ENCODE assay signal across 9 mouse cellular contexts in genomic region chr15:100375066-100375465, GRCm38 (mm10). TPM values are rescaled to one million over a fixed set of nuclear protein-coding genes. Genes with fewer than 3 reads are reported as not detected.
DNase-seq lines count a peak whose midpoint lies in the region; ATAC-seq and TF ChIP-seq lines count a peak whose summit lies in the region.
"Had no signal": no experiment of that assay in that cellular context is flagged by ENCODE, and none has a peak within 500 bp of the region (broad histone marks: within the 10 kb centered on the region; RNA-seq: fewer than 3 reads in every experiment).

No protein-coding gene starts in this region.

- TF ChIP-seq EP300 in heart, adult 2 months (IDR thresholded peaks at IDR 0.05; ENCODE audit: insufficient read depth, low read depth, low read length), result no peak
- TF ChIP-seq EP300 in lung, postnatal 0 days (IDR thresholded peaks at IDR 0.05), result no peak
- TF ChIP-seq EP300 in stomach, postnatal 0 days (optimal IDR thresholded peaks at IDR 0.05), result no peak

- no peak for TF ChIP-seq POLR2A in heart, adult 2 months (IDR thresholded peaks at IDR 0.05; ENCODE audit: insufficient read depth, low read depth, low read length)
- no peak for TF ChIP-seq POLR2A in brain, embryonic 14.5 days (IDR thresholded peaks at IDR 0.05; ENCODE audit: borderline replicate concordance, extremely low read depth, insufficient read depth, insufficient read length, poor library complexity, severe bottlenecking)

- no peaks in the 10 kb centered on the region for H3K79me3 ChIP-seq in C2C12 (ENCODE audit: low read depth)

- H3K79me2 ChIP-seq in heart, adult 2 months (replicated peaks; ENCODE audit: control insufficient read depth, insufficient read depth, low read length), result no peaks in the 10 kb centered on the region
- H3K79me2 ChIP-seq in C2C12 (ENCODE audit: control insufficient read depth, insufficient read depth), result no peaks in the 10 kb centered on the region

- peak; percentile 79 for TF ChIP-seq CTCF in heart, adult 2 months (IDR thresholded peaks at IDR 0.05)
- TF ChIP-seq CTCF in C2C12 (IDR thresholded peaks at IDR 0.05; ENCODE audit: control insufficient read depth, insufficient read depth, insufficient read length), result peak; percentile 36
- TF ChIP-seq CTCF in brain, embryonic 14.5 days (IDR thresholded peaks at IDR 0.05; ENCODE audit: borderline replicate concordance, extremely low read depth, insufficient read depth, insufficient read length), result peak; percentile 71; the same call in 1 of the 2 replicates
- TF ChIP-seq CTCF in lung, postnatal 0 days (IDR thresholded peaks at IDR 0.05), result peak; percentile 78
- peak; percentile 79 for TF ChIP-seq CTCF in stomach, postnatal 0 days (IDR thresholded peaks at IDR 0.05; ENCODE audit: low read depth)

- no peaks in the 10 kb centered on the region for H3K27me3 ChIP-seq in heart, adult 2 months (ENCODE audit: control insufficient read depth, insufficient read depth, low read length)
- no peaks in the 10 kb centered on the region for H3K27me3 ChIP-seq in heart, embryonic 11.5 days (ENCODE audit: control insufficient read depth, insufficient read depth, low read length)
- H3K27me3 ChIP-seq in C2C12 (ENCODE audit: control insufficient read depth, insufficient read depth, insufficient read length), result peaks cover 4% of the 10 kb centered on the region
- no peaks in the 10 kb centered on the region for H3K27me3 ChIP-seq in lung, postnatal 0 days (replicated peaks; ENCODE audit: insufficient read depth, low read length)
- H3K27me3 ChIP-seq in stomach, postnatal 0 days (ENCODE audit: control insufficient read depth, insufficient read depth, low read length), result no peaks in the 10 kb centered on the region

- ATAC-seq in heart, embryonic 11.5 days (replicated peaks; ENCODE audit: insufficient number of reproducible peaks, low FRiP score, low TSS enrichment), result no peak
- ATAC-seq in lung, postnatal 0 days, result no peak
- no peak for ATAC-seq in stomach, postnatal 0 days (ENCODE audit: low FRiP score, low TSS enrichment)

- 34% methylated on average over 5 of the region's 5 CpGs for WGBS in heart, adult 2 months
- WGBS in heart, embryonic 11.5 days (ENCODE audit: insufficient replicate concordance), result 28% methylated on average over 5 of the region's 5 CpGs
- WGBS in lung, postnatal 0 days, result 30% methylated on average over 5 of the region's 5 CpGs
- 36% methylated on average over 5 of the region's 5 CpGs for WGBS in stomach, postnatal 0 days

- H3ac ChIP-seq in C2C12 (ENCODE audit: control insufficient read depth, insufficient read length, low read depth), result no peak overlapping the region

- no peaks in the 10 kb centered on the region for H3K4me1 ChIP-seq in heart, adult 2 months (ENCODE audit: control insufficient read depth, insufficient read depth, low read length)
- H3K4me1 ChIP-seq in heart, embryonic 11.5 days (ENCODE audit: control insufficient read depth, insufficient read depth, low read length), result no peaks in the 10 kb centered on the region
- no peaks in the 10 kb centered on the region for H3K4me1 ChIP-seq in lung, postnatal 0 days (ENCODE audit: insufficient read depth, low read depth, low read length)
- H3K4me1 ChIP-seq in stomach, postnatal 0 days (replicated peaks; ENCODE audit: control insufficient read depth, insufficient read depth), result no peaks in the 10 kb centered on the region

- H3K27ac ChIP-seq in heart, adult 2 months, result no peak overlapping the region
- H3K27ac ChIP-seq in heart, embryonic 11.5 days (ENCODE audit: low read depth, low read length), result no peak overlapping the region
- no peak overlapping the region for H3K27ac ChIP-seq in lung, postnatal 0 days (ENCODE audit: low read length)
- no peak overlapping the region for H3K27ac ChIP-seq in stomach, postnatal 0 days (replicated peaks)

- no peak overlapping the region for H3K4me3 ChIP-seq in heart, adult 2 months
- H3K4me3 ChIP-seq in heart, embryonic 11.5 days (ENCODE audit: low read depth, low read length), result no peak overlapping the region
- H3K4me3 ChIP-seq in C2C12 (ENCODE audit: insufficient read depth, poor library complexity, severe bottlenecking), result no peak overlapping the region
- H3K4me3 ChIP-seq in lung, postnatal 0 days (ENCODE audit: low read depth, low read length), result no peak overlapping the region
- H3K4me3 ChIP-seq in stomach, postnatal 0 days (ENCODE audit: low read depth, low read length), result no peak overlapping the region

- no peaks in the 10 kb centered on the region for H3K36me3 ChIP-seq in heart, adult 2 months (ENCODE audit: control insufficient read depth, insufficient read depth, low read length)
- no peaks in the 10 kb centered on the region for H3K36me3 ChIP-seq in heart, embryonic 11.5 days (ENCODE audit: control insufficient read depth, insufficient read depth, low read length)
- no peaks in the 10 kb centered on the region for H3K36me3 ChIP-seq in C2C12 (ENCODE audit: control insufficient read depth, insufficient read depth)
- H3K36me3 ChIP-seq in lung, postnatal 0 days (ENCODE audit: insufficient read depth, low read length), result no peaks in the 10 kb centered on the region
- no peaks in the 10 kb centered on the region for H3K36me3 ChIP-seq in stomach, postnatal 0 days (ENCODE audit: control insufficient read depth, insufficient read depth, low read length)

- peak; percentile 24 to 52 for DNase-seq in heart, adult 2 months
- peak; percentile 85 for DNase-seq in brain, embryonic 14.5 days (ENCODE audit: low read depth)
- DNase-seq in forelimb bud, embryonic 11.5 days (ENCODE audit: low read depth, low spot score), result peak; percentile 59
- DNase-seq in layer of hippocampus, adult 11-12 months (ENCODE audit: low spot score), result peak; percentile 82
- peak; percentile 75 for DNase-seq in lung, postnatal 0 days (ENCODE audit: low spot score)
- peak; percentile 60 for DNase-seq in stomach, postnatal 0 days (ENCODE audit: low spot score)

- H3K4me2 ChIP-seq in heart, embryonic 11.5 days, result no peak overlapping the region
- H3K4me2 ChIP-seq in lung, postnatal 0 days (replicated peaks; ENCODE audit: low read depth, low read length), result no peak overlapping the region
- no peak overlapping the region for H3K4me2 ChIP-seq in stomach, postnatal 0 days (replicated peaks; ENCODE audit: low read depth)

- no peaks in the 10 kb centered on the region for H3K9me3 ChIP-seq in heart, embryonic 11.5 days (replicated peaks; ENCODE audit: control insufficient read depth, low read length)
- H3K9me3 ChIP-seq in lung, postnatal 0 days (ENCODE audit: low read length), result no peaks in the 10 kb centered on the region
- no peaks in the 10 kb centered on the region for H3K9me3 ChIP-seq in stomach, postnatal 0 days (ENCODE audit: control insufficient read depth, low read length)

- H3K9ac ChIP-seq in heart, adult 2 months (ENCODE audit: low read depth, low read length), result no peak overlapping the region
- no peak overlapping the region for H3K9ac ChIP-seq in heart, embryonic 11.5 days (ENCODE audit: low read depth, low read length)
- H3K9ac ChIP-seq in lung, postnatal 0 days (replicated peaks; ENCODE audit: low read depth), result no peak overlapping the region
- no peak overlapping the region for H3K9ac ChIP-seq in stomach, postnatal 0 days (ENCODE audit: low read length)

- intact Hi-C loops in heart, adult 2 months (cut with DNase I), result loop anchor here (10.0 kb wide), 2 partner anchors 50 to 340 kb away; partner anchors contain the start of gene Dip2b

TF ChIP-seq in C2C12, 6 proteins besides CTCF, POLR2A, EP300 and RAD21 (continues in another document):
- no peak for TF ChIP-seq MYOG (IDR thresholded peaks at IDR 0.05; ENCODE audit: control insufficient read depth, extremely low read depth, insufficient read length)

RNA-seq across cellular contexts. Expression of gene Higd1c, which starts 10.7 kb away (rescaled TPM):
- not detected for total RNA-seq in heart, adult 2 months (2021)
- not detected in 2 replicates for polyA plus RNA-seq in heart, adult 2 months (2012; rRNA removed)
- polyA plus RNA-seq in heart, embryonic 11.5 days (2014; fragmentation: Nextera tagmentation; extraction: Ambion mirVana), result not detected in 2 replicates
- not detected for polyA plus RNA-seq in C2C12 (2012; fragmentation: generic; extraction: Trizol)
- polyA plus RNA-seq in brain, embryonic 14.5 days (2012; rRNA removed), result not detected in 2 replicates
- polyA plus RNA-seq in lung, postnatal 0 days (2015; fragmentation: Nextera tagmentation; extraction: Ambion mirVana), result not detected in 2 replicates
- polyA plus RNA-seq in stomach, postnatal 0 days (2015; fragmentation: Nextera tagmentation; extraction: Ambion mirVana), result not detected in 2 replicates
- polyA plus RNA-seq: liver, embryonic 16.5 days had no signal

RNA-seq across cellular contexts. Expression of gene Mettl7a2, which starts 22.1 kb away (rescaled TPM):
- total RNA-seq in heart, adult 2 months (2021), result 1 to 10 TPM in 1 of 2 experiments, under 1 TPM in 1; 0.75 to 1.5 TPM
- not detected in 2 replicates for polyA plus RNA-seq in heart, adult 2 months (2012; rRNA removed)
- polyA plus RNA-seq in heart, embryonic 11.5 days (2014; fragmentation: Nextera tagmentation; extraction: Ambion mirVana), result not detected in 2 replicates
- not detected for polyA plus RNA-seq in C2C12 (2012; fragmentation: generic; extraction: Trizol)
- polyA plus RNA-seq in brain, embryonic 14.5 days (2012; rRNA removed), result not detected in 2 replicates
- 0.11 and 0.19 TPM in 2 replicates for polyA plus RNA-seq in lung, postnatal 0 days (2015; fragmentation: Nextera tagmentation; extraction: Ambion mirVana)
- polyA plus RNA-seq in stomach, postnatal 0 days (2015; fragmentation: Nextera tagmentation; extraction: Ambion mirVana), result not detected in 2 replicates
- polyA plus RNA-seq: liver, embryonic 16.5 days had no signal

RNA-seq across cellular contexts. Expression of gene Methig1, which starts 22.1 kb away (rescaled TPM):
- total RNA-seq in heart, adult 2 months (2021), result under 1 TPM in 1 of 2 experiments, not detected in 1; 0.34 TPM
- not detected in 2 replicates for polyA plus RNA-seq in heart, adult 2 months (2012; rRNA removed)
- polyA plus RNA-seq in heart, embryonic 11.5 days (2014; fragmentation: Nextera tagmentation; extraction: Ambion mirVana), result not detected in 2 replicates
- polyA plus RNA-seq in C2C12 (2012; fragmentation: generic; extraction: Trizol), result not detected
- not detected in 2 replicates for polyA plus RNA-seq in brain, embryonic 14.5 days (2012; rRNA removed)
- polyA plus RNA-seq in lung, postnatal 0 days (2015; fragmentation: Nextera tagmentation; extraction: Ambion mirVana), result not detected in 2 replicates
- 0.17 TPM in 1 of 2 replicates, not detected in the other for polyA plus RNA-seq in stomach, postnatal 0 days (2015; fragmentation: Nextera tagmentation; extraction: Ambion mirVana)

RNA-seq across cellular contexts. Expression of gene Mettl7a3, which starts 40.3 kb away (rescaled TPM):
- under 1 TPM in 1 of 2 experiments, not detected in 1; 0.27 TPM for total RNA-seq in heart, adult 2 months (2021)
- 0.21 TPM in 1 of 2 replicates, not detected in the other for polyA plus RNA-seq in heart, adult 2 months (2012; rRNA removed)
- not detected in 2 replicates for polyA plus RNA-seq in heart, embryonic 11.5 days (2014; fragmentation: Nextera tagmentation; extraction: Ambion mirVana)
- polyA plus RNA-seq in C2C12 (2012; fragmentation: generic; extraction: Trizol), result not detected
- polyA plus RNA-seq in brain, embryonic 14.5 days (2012; rRNA removed), result 0.09 and 0.11 TPM in 2 replicates
- polyA plus RNA-seq in lung, postnatal 0 days (2015; fragmentation: Nextera tagmentation; extraction: Ambion mirVana), result 0.12 TPM in 2 replicates
- not detected in 2 replicates for polyA plus RNA-seq in stomach, postnatal 0 days (2015; fragmentation: Nextera tagmentation; extraction: Ambion mirVana)
- polyA plus RNA-seq: liver, embryonic 16.5 days had no signal

RNA-seq across cellular contexts. Expression of gene Gm5475, which starts 46.9 kb away (rescaled TPM):
- not detected for total RNA-seq in heart, adult 2 months (2021)
- polyA plus RNA-seq in heart, adult 2 months (2012; rRNA removed), result not detected in 2 replicates
- not detected in 2 replicates for polyA plus RNA-seq in heart, embryonic 11.5 days (2014; fragmentation: Nextera tagmentation; extraction: Ambion mirVana)
- 0.02 TPM for polyA plus RNA-seq in C2C12 (2012; fragmentation: generic; extraction: Trizol)
- 0.03 TPM in 1 of 2 replicates, not detected in the other for polyA plus RNA-seq in brain, embryonic 14.5 days (2012; rRNA removed)
- 0.11 and 0.12 TPM in 2 replicates for polyA plus RNA-seq in lung, postnatal 0 days (2015; fragmentation: Nextera tagmentation; extraction: Ambion mirVana)
- polyA plus RNA-seq in stomach, postnatal 0 days (2015; fragmentation: Nextera tagmentation; extraction: Ambion mirVana), result 0.11 and 0.15 TPM in 2 replicates
